Mouse (Mus musculus) MEL (cell line): ENCODE data around the gene Isx. TPM values are rescaled to one million over a fixed set of nuclear protein-coding genes. Genes with fewer than 3 reads are reported as not detected.

ENCODE experiments used
- DNase-seq: peaks from one replicate; pipeline ENCODE4 v3.0.0; 2011; ENCODE audit warnings: low read depth, low spot score
- H3K27ac ChIP-seq: 2 replicates; pipeline ENCODE4 v1.5.1; 2012; ENCODE audit warnings: low read depth, mild to moderate bottlenecking, control low read depth, low read length, moderate library complexity; ENCODE audit not compliant: control insufficient read depth
- H3K27me3 ChIP-seq, 2 experiments: fragments of 150-350 bp in 1 of 2; sonication (generic) in 1 of 2; 2 replicates each; pipeline ENCODE4 v1.6.1; 2012; ENCODE audit warnings: low read length in 2 of 2, mild to moderate bottlenecking in 2 of 2, improper control_type of control experiment in 1 of 2, moderate library complexity in 1 of 2; ENCODE audit not compliant: insufficient read depth in 2 of 2, control insufficient read depth in 1 of 2
- H3K36me3 ChIP-seq, 2 experiments: 2 replicates each; pipeline ENCODE4 v1.6.1; 2012 to 2014; ENCODE audit warnings: low read length in 2 of 2, improper control_type of control experiment in 1 of 2, inconsistent platforms in 1 of 2, mild to moderate bottlenecking in 1 of 2; ENCODE audit not compliant: insufficient read depth in 2 of 2, control insufficient read depth in 1 of 2
- H3K4me1 ChIP-seq, 2 experiments: fragments of 150-350 bp in 1 of 2; sonication (generic) in 1 of 2; 2 replicates each; pipeline ENCODE4 v1.6.1; 2012; ENCODE audit warnings: low read length in 2 of 2, improper control_type of control experiment in 1 of 2, mild to moderate bottlenecking in 1 of 2; ENCODE audit not compliant: insufficient read depth in 2 of 2, control insufficient read depth in 1 of 2
- H3K4me3 ChIP-seq, 2 experiments: fragments of 150-350 bp in 1 of 2; sonication (generic) in 1 of 2; 2 replicates each; pipeline ENCODE4 v1.5.1; 2012; ENCODE audit warnings: low read depth in 2 of 2, low read length in 2 of 2, mild to moderate bottlenecking in 2 of 2, moderate library complexity in 2 of 2, control low read depth in 1 of 2, improper control_type of control experiment in 1 of 2; ENCODE audit not compliant: control insufficient read depth in 1 of 2, insufficient read depth in 1 of 2
- H3K79me2 ChIP-seq: 2 replicates; pipeline ENCODE4 v1.6.1; 2012; ENCODE audit warnings: mild to moderate bottlenecking, low read length, moderate library complexity; ENCODE audit not compliant: control insufficient read depth, poor library complexity, insufficient read depth
- H3K9ac ChIP-seq: 2 replicates; pipeline ENCODE4 v1.6.1; 2012; ENCODE audit warnings: low read depth, mild to moderate bottlenecking, control low read depth, low read length, moderate library complexity; ENCODE audit not compliant: control insufficient read depth, poor library complexity, severe bottlenecking
- H3K9me3 ChIP-seq: fragments of 150-350 bp; sonication (generic); replicated peaks from 2 replicates; pipeline ENCODE4 v1.6.1; 2012; ENCODE audit warnings: mild to moderate bottlenecking, low read length, improper control_type of control experiment, moderate library complexity; ENCODE audit not compliant: insufficient read depth
- CHD1 ChIP-seq: IDR thresholded peaks from 2 replicates; pipeline ENCODE4 v1.6.1; 2012; ENCODE audit warnings: low read depth, mild to moderate bottlenecking, inconsistent platforms, low read length, improper control_type of control experiment
- CHD2 ChIP-seq: IDR thresholded peaks from 2 replicates; pipeline ENCODE4 v1.6.1; 2011; ENCODE audit warnings: low read length, improper control_type of control experiment
- CTCF ChIP-seq, 3 experiments: IDR thresholded peaks in 2 of 3; conservative IDR thresholded peaks in 1 of 3; 2 replicates each; pipeline ENCODE4 v1.5.1; 2011 to 2012; ENCODE audit warnings: low read length in 3 of 3, low read depth in 2 of 3, mild to moderate bottlenecking in 2 of 3, improper control_type of control experiment in 1 of 3, inconsistent platforms in 1 of 3, mixed read lengths in 1 of 3, moderate library complexity in 1 of 3; ENCODE audit not compliant: control insufficient read depth in 1 of 3, insufficient read depth in 1 of 3, poor library complexity in 1 of 3, severe bottlenecking in 1 of 3
- E2F4 ChIP-seq: IDR thresholded peaks from 2 replicates; pipeline ENCODE4 v1.6.1; 2011; ENCODE audit warnings: low read depth, low read length, improper control_type of control experiment, borderline replicate concordance
- ELF1 ChIP-seq: IDR thresholded peaks from 2 replicates; pipeline ENCODE4 v1.6.1; 2014; ENCODE audit warnings: low read depth, mild to moderate bottlenecking, inconsistent platforms, low read length, improper control_type of control experiment, moderate library complexity
- ETS1 ChIP-seq: IDR thresholded peaks from 2 replicates; pipeline ENCODE4 v1.6.1; 2012; ENCODE audit warnings: low read depth, mild to moderate bottlenecking, inconsistent platforms, low read length, improper control_type of control experiment, moderate library complexity
- GABPA ChIP-seq: IDR thresholded peaks from 2 replicates; pipeline ENCODE4 v1.6.1; 2012; ENCODE audit warnings: low read depth, mild to moderate bottlenecking, inconsistent platforms, low read length, improper control_type of control experiment, moderate library complexity
- GATA1 ChIP-seq: IDR thresholded peaks from 2 replicates; pipeline ENCODE4 v1.6.1; 2011; ENCODE audit warnings: low read depth, low read length, improper control_type of control experiment
- HCFC1 ChIP-seq: IDR thresholded peaks from 2 replicates; pipeline ENCODE4 v1.6.1; 2012; ENCODE audit warnings: low read depth, mild to moderate bottlenecking, inconsistent platforms, low read length, improper control_type of control experiment, moderate library complexity
- JUND ChIP-seq: IDR thresholded peaks from 2 replicates; pipeline ENCODE4 v1.6.1; 2011; ENCODE audit warnings: low read depth, mild to moderate bottlenecking, improper control_type of control experiment, low read length
- KAT2A ChIP-seq: conservative IDR thresholded peaks from 2 replicates; pipeline ENCODE4 v1.6.1; 2012; ENCODE audit warnings: low read depth, low read length, improper control_type of control experiment, inconsistent platforms
- MAFK ChIP-seq: IDR thresholded peaks from 2 replicates; pipeline ENCODE4 v1.6.1; 2011; ENCODE audit warnings: low read depth, mild to moderate bottlenecking, low read length, improper control_type of control experiment, borderline replicate concordance
- MAX ChIP-seq: IDR thresholded peaks from 2 replicates; pipeline ENCODE4 v1.6.1; 2011; ENCODE audit warnings: low read length, improper control_type of control experiment
- MAZ ChIP-seq: IDR thresholded peaks from 2 replicates; pipeline ENCODE4 v1.6.1; 2012; ENCODE audit warnings: low read depth, mild to moderate bottlenecking, inconsistent platforms, low read length, improper control_type of control experiment
- MEF2A ChIP-seq: IDR thresholded peaks from 2 replicates; pipeline ENCODE4 v1.6.1; 2014; ENCODE audit warnings: low read depth, mild to moderate bottlenecking, inconsistent platforms, low read length, improper control_type of control experiment; ENCODE audit not compliant: poor library complexity, insufficient replicate concordance, severe bottlenecking; ENCODE audit errors: extremely low read depth
- MYB ChIP-seq: IDR thresholded peaks from 2 replicates; pipeline ENCODE4 v1.6.1; 2011; ENCODE audit warnings: mild to moderate bottlenecking, low read depth, low read length, improper control_type of control experiment
- NELFE ChIP-seq: IDR thresholded peaks from 2 replicates; pipeline ENCODE4 v1.6.1; 2011; ENCODE audit warnings: low read depth, low read length, improper control_type of control experiment
- NRF1 ChIP-seq: IDR thresholded peaks from 2 replicates; pipeline ENCODE4 v1.6.1; 2014; ENCODE audit warnings: low read depth, mild to moderate bottlenecking, inconsistent platforms, low read length, improper control_type of control experiment, moderate library complexity; ENCODE audit not compliant: poor library complexity, insufficient read depth, severe bottlenecking
- POLR2AphosphoS2 ChIP-seq: IDR thresholded peaks from 2 replicates; pipeline ENCODE4 v1.6.1; 2011; ENCODE audit warnings: low read length, improper control_type of control experiment
- POLR2AphosphoS5 ChIP-seq: IDR thresholded peaks from 2 replicates; pipeline ENCODE4 v1.6.1; 2012; ENCODE audit warnings: low read depth, borderline replicate concordance, mild to moderate bottlenecking, inconsistent platforms, low read length, moderate library complexity, mixed read lengths
- RCOR1 ChIP-seq: IDR thresholded peaks from 2 replicates; pipeline ENCODE4 v1.6.1; 2012; ENCODE audit warnings: low read depth, mild to moderate bottlenecking, inconsistent platforms, low read length, improper control_type of control experiment
- SIN3A ChIP-seq: IDR thresholded peaks from 2 replicates; pipeline ENCODE4 v1.6.1; 2012; ENCODE audit warnings: low read length, improper control_type of control experiment, inconsistent platforms
- SMC3 ChIP-seq: IDR thresholded peaks from 2 replicates; pipeline ENCODE4 v1.6.1; 2011; ENCODE audit warnings: low read depth, low read length, improper control_type of control experiment
- TCF12 ChIP-seq: IDR thresholded peaks from 2 replicates; pipeline ENCODE4 v1.6.1; 2014; ENCODE audit warnings: low read depth, mild to moderate bottlenecking, inconsistent platforms, low read length, improper control_type of control experiment, moderate library complexity
- USF1 ChIP-seq: IDR thresholded peaks from 2 replicates; pipeline ENCODE4 v1.6.1; 2014; ENCODE audit warnings: low read depth, mild to moderate bottlenecking, inconsistent platforms, low read length, improper control_type of control experiment, moderate library complexity
- USF2 ChIP-seq, 2 experiments: IDR thresholded peaks; 2 replicates each; pipeline ENCODE4 v1.6.1; 2011 to 2012; ENCODE audit warnings: improper control_type of control experiment in 2 of 2, low read length in 2 of 2, borderline replicate concordance in 1 of 2, inconsistent platforms in 1 of 2, low read depth in 1 of 2, mild to moderate bottlenecking in 1 of 2; ENCODE audit not compliant: insufficient read depth in 1 of 2
- ZMIZ1 ChIP-seq: IDR thresholded peaks from 2 replicates; pipeline ENCODE4 v1.6.1; 2012; ENCODE audit warnings: low read depth, mild to moderate bottlenecking, inconsistent platforms, low read length, improper control_type of control experiment, moderate library complexity
- polyA plus RNA-seq, 2 experiments: library from polyadenylated mRNA; stranded (reverse) in 1 of 2; unstranded in 1 of 2; fragments of >175 nt in 1 of 2; fragments of >200 nt in 1 of 2; gene quantifications; 2 replicates each; pipeline versions ENCODE4 v1.2.1 to v1.2.4; 2012; ENCODE audit warnings: low replicate concordance in 2 of 2, low read depth in 1 of 2; ENCODE audit not compliant: insufficient read length in 2 of 2, insufficient read depth in 1 of 2, missing spikeins in 1 of 2
- total RNA-seq: library from RNA; depleted of rRNA; stranded (reverse); fragments of 300-350 nt; gene quantifications from 2 replicates; pipeline ENCODE4 v1.2.3, GENCODE M21; 2012; rRNA removed

Isx gene
- not detected in 2 replicates for total RNA-seq
- not detected for polyA plus RNA-seq

DNA sequence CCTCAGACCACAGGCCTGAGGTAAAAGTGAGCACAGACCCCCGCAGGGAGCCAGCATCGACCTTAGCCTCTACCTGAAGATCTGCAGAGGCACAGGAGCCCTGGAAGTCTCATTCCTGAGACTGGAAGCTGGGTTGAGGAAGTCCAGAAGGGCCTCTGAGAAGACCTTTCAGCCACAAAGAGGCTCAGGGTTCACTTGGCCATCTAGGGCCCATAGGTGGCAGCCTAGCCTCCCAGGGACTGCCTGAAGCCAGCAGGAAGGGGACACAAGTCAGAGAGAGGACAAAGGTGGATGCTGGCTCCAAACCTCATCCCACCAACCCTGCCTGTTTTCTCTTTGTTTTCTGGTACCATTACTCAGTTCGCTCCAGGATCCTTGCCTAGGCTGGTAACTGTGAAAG is at the start of gene Isx:
Gene Isx (plus strand): TSS at position 234 of the 400 bp plus-strand sequence.
- Histone ChIP-seq H3K4me3 (no peak within 1 kb of the TSS), H3K79me2 (no peaks in the 10 kb centered on the region), H3K27me3 (no peaks in the 10 kb centered on the region), H3K36me3 (no peaks in the 10 kb centered on the region), H3K9me3 (no peaks in the 10 kb centered on the region), H3K4me1 (no peaks in the 10 kb centered on the region), H3K27ac (no peak within 1 kb of the TSS), H3K9ac (no peak within 1 kb of the TSS)
- no peak for TF ChIP-seq TCF12
- TF ChIP-seq ETS1, result no peak
- no peak for TF ChIP-seq MYB
- no peak for TF ChIP-seq USF2 (IDR thresholded peaks at IDR 0.05; ENCODE audit: borderline replicate concordance in 1 of 2, insufficient read depth in 1 of 2, low read depth in 1 of 2, low read length in 2 of 2)
- no peak for TF ChIP-seq CHD2
- no peak for TF ChIP-seq NELFE
- TF ChIP-seq CHD1, result no peak
- no peak for TF ChIP-seq HCFC1
- no peak for TF ChIP-seq SIN3A
- TF ChIP-seq MAX, result no peak
- no peak for TF ChIP-seq NRF1
- no peak for TF ChIP-seq KAT2A
- TF ChIP-seq ELF1, result no peak
- TF ChIP-seq POLR2AphosphoS2, result no peak
- no peak for TF ChIP-seq GATA1
- TF ChIP-seq USF1, result no peak
- TF ChIP-seq POLR2AphosphoS5, result no peak
- no peak for TF ChIP-seq MAFK
- DNase-seq, result no peak

DNA sequence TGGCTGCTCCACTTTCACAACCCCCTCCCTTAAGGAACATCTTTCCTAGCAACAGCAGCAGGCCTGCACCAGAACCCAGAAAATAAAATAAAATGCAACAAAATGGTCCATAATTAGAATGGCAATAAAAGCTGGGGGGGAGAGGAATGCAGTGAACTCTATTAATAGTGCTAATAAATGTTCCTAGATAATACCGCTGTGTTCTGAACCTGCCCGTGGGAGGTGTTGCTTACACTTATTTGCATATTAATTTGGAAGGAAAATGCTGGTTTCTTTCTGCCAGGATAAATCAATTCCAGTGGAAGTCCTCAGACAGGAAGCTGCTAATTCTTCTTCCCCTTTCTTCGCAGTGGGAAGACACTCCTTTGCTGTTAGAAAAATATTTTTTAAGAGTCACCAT is 45.3 kb upstream of the Isx start:
- no peak overlapping the region for H3K9ac ChIP-seq
- DNase-seq, result no peak
- H3K4me3 ChIP-seq, result no peak overlapping the region
- H3K79me2 ChIP-seq, result no peaks in the 10 kb centered on the region
- H3K27ac ChIP-seq, result no peak overlapping the region
- H3K27me3 ChIP-seq, result no peaks in the 10 kb centered on the region
- H3K4me1 ChIP-seq, result no peaks in the 10 kb centered on the region
- no peaks in the 10 kb centered on the region for H3K36me3 ChIP-seq
- H3K9me3 ChIP-seq, result no peaks in the 10 kb centered on the region
- no peak for TF ChIP-seq E2F4
- TF ChIP-seq POLR2AphosphoS2, result no peak
- no peak for TF ChIP-seq CHD1
- TF ChIP-seq GABPA, result no peak
- no peak for TF ChIP-seq MAFK
- TF ChIP-seq NELFE, result no peak
- no peak for TF ChIP-seq GATA1
- TF ChIP-seq MAX, result no peak
- no peak for TF ChIP-seq HCFC1
- no peak for TF ChIP-seq MEF2A
- no peak for TF ChIP-seq NRF1
- TF ChIP-seq MAZ, result no peak
- TF ChIP-seq RCOR1, result no peak
- no peak for TF ChIP-seq CTCF (IDR thresholded peaks at IDR 0.05 in 2 of 3, conservative IDR thresholded peaks at IDR 0.05 in 1 of 3; ENCODE audit: control insufficient read depth in 1 of 3, insufficient read depth in 1 of 3, low read depth in 2 of 3, low read length in 3 of 3, poor library complexity in 1 of 3, severe bottlenecking in 1 of 3)
- no peak for TF ChIP-seq JUND
- TF ChIP-seq SMC3, result no peak
- TF ChIP-seq ZMIZ1, result no peak
